Mouse (Mus musculus) 416B (cell line): ENCODE results near the gene Cd300e.
"Not testable (repeated sequence)": the region's sequence is repeated elsewhere in the genome, so short reads cannot be mapped to it uniquely, and the experiment has no call there.

ENCODE experiments used
- DNase-seq: peaks from one replicate; pipeline ENCODE4 v3.0.0; 2011; ENCODE audit warnings: low read depth

Gene Cd300e

GRCm38 (mm10) chr11:115082196-115082595 is 20.2 kb upstream of the Cd300e start:
- no peak for DNase-seq

DNA sequence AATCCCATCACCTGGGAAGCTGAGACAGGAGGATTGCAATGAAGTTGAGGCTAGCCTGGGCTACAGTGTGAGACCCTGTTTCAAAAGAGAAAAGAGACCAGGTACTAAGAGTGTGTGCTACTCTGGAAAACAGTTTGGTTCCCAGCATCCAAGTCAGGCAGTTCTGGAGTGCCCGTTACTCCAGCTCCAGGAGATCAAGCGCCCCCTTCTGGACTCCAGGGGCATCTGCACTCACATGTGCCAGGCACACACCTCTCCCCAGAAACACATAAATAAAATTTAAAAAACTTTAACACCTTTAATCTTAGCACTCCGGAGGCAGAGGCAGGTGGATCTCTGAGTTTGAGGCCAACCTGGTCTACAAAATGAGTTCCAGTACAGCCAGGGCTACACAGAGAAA is 19.4 kb upstream of the Cd300e start:
- peak; percentile 14 for DNase-seq

- peak; percentile 85 for DNase-seq
Measured at GRCm38 (mm10) chr11:115080886-115081285, 18.9 kb upstream of the Cd300e start.

DNA sequence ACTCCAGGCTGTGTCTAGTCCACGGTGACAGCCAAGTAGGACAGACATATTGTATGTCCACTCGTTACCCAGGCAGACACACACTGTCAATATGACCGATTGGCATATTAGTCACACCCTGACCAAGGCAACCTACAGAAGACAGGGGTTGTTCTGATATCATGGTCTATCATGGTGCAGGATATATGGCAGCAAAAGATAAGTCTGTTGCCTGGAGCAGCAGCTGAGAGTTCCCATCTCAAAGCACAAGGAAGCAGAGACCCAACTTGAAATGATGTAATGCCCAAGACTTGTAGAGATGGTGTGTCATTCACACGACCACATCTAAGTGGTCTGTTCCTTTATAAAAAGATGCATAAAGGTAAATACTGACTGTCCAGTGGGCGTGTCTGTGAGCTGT is 16.7 kb upstream of the Cd300e start:
- DNase-seq: peak; percentile 48

DNA sequence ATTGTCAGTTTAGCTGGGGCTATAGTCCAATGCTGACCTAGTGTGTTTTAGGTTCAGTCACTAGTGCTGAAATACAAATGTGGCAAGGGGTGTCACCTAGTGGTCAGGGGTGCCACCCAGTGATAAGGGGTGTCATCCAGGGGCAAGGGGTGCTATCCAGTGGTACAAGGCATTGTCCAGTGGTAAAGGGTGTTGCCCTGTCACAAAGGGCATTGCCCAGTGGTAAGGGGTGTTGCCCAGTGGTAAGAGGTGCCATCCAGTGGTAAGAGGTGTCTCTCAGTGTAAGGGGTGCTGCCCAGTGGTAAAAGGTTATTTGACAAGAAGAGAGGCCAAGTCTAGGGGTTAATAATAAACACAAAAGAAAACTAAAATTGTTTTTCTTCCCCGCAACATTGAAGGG is 15.5 kb upstream of the Cd300e start:
- no peak for DNase-seq

- DNase-seq: no peak
Measured at GRCm38 (mm10) chr11:115075859-115076258, 13.9 kb upstream of the Cd300e start.

GRCm38 (mm10) chr11:115075407-115075806 is 13.4 kb upstream of the Cd300e start:
- peak; percentile 24 for DNase-seq

GRCm38 (mm10) chr11:115073002-115073401 is 11.0 kb upstream of the Cd300e start:
- no peak for DNase-seq

DNA sequence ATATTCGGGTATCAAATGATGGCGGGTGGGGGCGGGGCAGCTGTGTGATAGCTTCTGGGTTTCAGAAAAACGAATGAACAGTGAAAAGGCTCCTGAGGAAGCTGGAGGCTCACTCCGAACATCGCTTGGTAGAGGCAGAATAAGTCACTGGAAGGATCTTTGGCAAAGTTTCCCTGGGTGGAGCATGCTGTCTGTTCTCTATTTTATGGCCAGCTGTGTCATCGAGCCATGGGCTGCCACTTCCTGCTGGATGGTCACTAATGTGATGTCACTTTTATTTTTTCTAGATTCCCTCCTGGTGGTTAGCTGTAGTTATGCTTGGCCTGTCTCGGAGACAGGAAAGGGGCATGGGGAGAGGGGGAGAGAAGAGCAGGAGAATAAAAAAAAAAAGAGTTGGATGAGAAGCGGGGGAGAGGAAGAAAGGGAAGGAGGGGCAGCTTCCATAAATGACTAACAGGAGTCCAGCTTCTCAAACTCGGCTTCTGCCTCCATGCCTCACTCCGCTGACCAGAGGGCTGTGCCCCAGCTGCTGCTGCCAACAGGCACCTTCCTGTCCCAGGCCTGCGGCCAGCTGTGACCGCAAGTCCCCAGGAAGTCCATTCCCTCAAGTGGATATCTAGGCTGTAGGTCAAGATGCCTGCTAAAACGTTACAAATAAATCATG is 9.8 kb upstream of the Cd300e start:
- DNase-seq: peak; percentile 90

DNA sequence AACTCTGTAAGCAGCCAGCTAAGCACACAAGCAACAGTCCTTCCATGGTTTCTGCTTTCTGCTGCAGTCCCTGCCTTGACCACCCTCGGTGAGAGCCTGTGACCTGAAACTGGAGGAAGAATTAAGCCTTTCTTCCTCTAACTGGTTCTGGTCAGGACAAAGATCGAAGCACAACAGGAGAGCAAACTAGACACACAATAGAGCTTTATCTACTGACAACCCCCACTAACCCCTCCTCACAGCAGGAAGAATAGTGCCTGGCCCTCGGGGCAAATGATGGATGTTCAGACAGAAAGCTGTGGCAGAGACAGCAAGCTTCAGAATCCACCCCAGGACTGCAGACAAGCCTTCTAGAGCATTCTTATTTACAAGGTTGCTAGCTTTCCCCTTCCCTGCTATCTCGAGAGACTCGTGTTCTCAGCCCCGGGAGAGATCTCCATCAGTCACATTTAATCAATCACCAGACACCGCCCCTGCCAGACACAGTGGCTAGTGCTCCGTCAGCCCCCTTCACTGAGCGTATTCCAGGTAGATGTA is 9.1 kb upstream of the Cd300e start:
- no peak for DNase-seq

DNA sequence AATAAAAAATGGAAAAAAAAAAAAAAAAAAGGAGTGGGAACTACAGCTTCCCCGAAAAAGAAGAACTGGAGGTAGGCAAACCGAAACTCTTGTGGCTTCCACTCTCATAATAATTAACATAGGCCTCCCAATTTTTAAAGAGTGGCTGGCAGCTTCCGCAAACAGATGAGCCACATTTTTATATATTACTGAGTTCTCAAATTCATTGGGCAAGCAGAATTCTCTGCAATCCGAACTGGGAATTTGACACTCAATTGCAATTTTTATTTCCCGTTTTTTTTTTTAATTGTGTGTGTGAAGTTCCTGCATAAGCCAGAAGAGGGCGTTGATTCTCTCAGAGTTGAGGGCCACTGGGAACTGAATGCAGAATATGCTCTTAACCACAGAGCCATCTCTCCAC is 4.8 kb upstream of the Cd300e start:
- no peak for DNase-seq

- DNase-seq: no peak
Measured at GRCm38 (mm10) chr11:115059797-115060196, 2.2 kb downstream of the Cd300e start.

DNA sequence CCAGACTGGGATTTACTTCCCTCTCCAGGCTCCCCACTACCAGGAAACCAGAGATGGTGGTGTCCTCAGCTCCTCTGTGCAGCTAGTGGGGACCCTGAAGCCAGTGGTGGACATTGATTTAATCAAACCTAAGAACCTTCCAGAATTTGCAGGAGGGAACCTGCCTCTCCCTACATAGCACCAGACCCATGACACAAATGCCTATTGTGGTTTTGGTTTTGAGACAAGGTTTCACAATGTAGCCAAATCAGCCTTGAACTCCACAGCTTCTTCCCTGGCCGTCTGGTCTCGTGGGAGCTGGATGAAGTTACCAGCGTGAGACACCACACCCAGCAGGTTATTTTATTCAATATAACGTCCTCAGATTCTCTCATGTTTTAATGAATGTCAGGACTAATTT is 3.3 kb downstream of the Cd300e start:
- DNase-seq: peak; percentile 42

DNA sequence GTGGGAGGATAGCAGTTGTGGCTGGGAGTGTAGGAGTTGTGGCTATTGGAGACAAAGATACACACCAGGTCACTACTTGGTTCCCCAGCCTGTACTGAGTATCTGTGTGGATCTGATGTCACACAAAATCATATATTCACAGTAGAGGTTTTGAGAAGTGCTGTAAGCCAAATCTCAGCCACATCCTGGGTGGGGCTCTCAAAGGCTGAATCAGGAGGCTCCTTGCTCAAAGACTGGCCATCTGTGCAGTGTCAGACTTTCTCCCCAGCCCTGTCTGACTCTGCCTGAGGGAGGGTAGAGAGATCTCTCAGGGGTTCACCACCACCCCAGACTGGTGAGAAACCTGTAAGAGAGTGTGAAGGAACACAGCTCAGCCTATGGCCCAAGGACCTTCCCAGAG is 7.4 kb downstream of the Cd300e start:
- no peak for DNase-seq

DNA sequence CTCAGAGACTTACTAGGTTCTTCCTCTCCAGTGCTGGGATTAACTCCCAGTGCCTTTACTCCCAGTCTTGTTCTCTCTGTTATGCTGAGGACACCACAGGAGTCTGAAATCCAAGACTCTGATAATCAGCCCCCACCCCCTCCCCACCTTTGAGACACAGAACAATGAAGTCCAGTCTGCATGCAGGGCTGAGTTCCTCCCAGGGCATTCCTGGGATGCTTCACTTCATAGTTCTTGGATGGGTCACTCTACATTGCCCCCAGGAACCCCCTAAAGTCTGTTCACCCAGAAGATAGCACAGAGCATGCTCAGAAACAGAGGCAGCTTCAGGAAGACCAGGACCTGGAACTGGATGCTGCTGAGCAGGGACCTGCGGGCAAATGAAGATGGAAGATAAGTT is 9.0 kb downstream of the Cd300e start:
- DNase-seq: no peak

GRCm38 (mm10) chr11:115052206-115052605 is 9.8 kb downstream of the Cd300e start:
- DNase-seq: peak; percentile 62

GRCm38 (mm10) chr11:115049282-115049895 is 12.6 kb downstream of the Cd300e start:
- DNase-seq: peak; percentile 65

GRCm38 (mm10) chr11:115048259-115048658 is 13.7 kb downstream of the Cd300e start, which contains the start of gene Cd300ld3:
Cd300ld3 (minus strand) TSS chr11:115048409.
- peak; percentile 57 for DNase-seq

- DNase-seq: not testable (repeated sequence)
Measured at GRCm38 (mm10) chr11:115037669-115038068, 24.3 kb downstream of the Cd300e start, which contains the start of gene Cd300ld5. Cd300ld5 (minus strand) TSS chr11:115037769.

DNA sequence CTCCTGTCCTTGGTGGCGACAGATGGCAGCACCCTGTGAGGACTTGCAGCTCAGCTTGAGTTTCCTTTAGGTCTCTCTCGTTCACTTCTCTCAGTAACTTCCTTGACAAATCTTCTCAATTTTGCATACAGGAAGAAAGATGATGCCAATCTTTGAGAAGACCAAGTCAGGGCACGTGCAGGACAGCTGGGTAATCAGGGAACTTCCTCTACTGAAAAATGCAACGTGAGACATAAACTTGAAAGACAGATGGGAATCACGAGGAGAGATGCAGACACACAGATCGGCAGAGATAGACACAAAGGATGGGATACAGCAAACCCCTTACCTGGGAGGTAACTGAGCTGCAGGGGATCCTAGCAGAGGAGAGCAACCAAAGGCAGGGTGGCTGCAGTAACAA is 35.1 kb downstream of the Cd300e start, which contains the start of gene Cd300ld4:
TSS of gene Cd300ld4 (minus strand) at position 101 of the 400 bp plus-strand sequence.
- DNase-seq: not testable (repeated sequence)

DNA sequence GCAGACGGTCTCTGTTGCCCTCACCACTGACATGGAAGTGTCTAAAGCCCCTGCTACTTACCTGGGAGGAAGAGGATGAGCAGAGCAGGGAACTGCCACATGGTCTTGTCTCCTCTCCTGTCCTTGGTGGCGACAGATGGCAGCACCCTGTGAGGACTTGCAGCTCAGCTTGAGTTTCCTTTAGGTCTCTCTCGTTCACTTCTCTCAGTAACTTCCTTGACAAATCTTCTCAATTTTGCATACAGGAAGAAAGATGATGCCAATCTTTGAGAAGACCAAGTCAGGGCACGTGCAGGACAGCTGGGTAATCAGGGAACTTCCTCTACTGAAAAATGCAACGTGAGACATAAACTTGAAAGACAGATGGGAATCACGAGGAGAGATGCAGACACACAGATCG is 45.9 kb downstream of the Cd300e start, which contains the start of gene Cd300ld2:
TSS of gene Cd300ld2 (minus strand) at position 101 of the 400 bp plus-strand sequence.
- not testable (repeated sequence) for DNase-seq

DNA sequence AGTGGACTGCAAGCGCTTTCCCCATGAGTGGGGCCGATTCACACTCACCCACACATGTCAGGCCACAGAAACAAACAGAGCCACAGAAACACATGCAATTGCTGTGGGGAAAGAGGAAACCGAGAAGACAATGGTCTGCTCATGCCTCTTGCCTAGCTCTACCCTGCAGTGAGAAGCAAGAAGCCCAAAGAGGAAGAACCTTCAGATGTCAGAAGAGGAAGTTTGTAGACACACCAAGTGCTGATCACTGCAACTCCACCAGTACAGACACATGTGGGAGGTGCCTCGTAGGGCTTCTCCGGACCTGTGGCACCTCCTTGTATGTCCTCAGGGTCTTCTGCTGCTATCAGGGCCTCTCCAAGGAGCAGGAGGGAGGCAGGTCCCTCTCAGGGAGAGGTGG is 57.9 kb downstream of the Cd300e start:
- peak; percentile 59 for DNase-seq
